Mouse (Mus musculus) CD4-positive helper T cell, adult 2 months (primary cell): ENCODE data around the gene Os9.
"Not testable (repeated sequence)": the region's sequence is repeated elsewhere in the genome, so short reads cannot be mapped to it uniquely, and the experiment has no call there.

Experiments
- DNase-seq: peaks from one replicate; pipeline ENCODE4 v3.0.0-alpha.2; 2012; ENCODE audit warnings: low read depth, missing footprints, low spot score

Gene Os9

DNA sequence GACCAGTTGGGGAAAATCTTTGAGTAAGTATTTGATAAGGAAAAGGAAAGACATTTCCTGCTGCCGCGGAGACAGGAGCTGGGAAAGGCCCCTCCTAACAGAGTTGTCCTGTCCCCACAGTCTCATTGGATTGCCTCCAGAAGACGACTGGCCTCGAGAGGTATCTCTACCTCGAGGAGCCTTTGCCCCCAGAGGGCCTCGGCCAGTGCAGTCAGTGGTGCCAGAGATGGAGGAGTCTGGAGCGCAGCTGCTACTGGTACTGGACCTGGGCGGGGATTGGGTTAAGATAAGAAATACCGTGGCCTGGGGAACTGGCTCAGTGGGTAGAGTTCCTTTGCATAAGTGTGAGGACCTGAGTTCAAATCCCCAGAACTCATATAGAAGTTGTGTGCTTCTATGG lies 55.0 kb downstream of the Os9 start:
- no peak for DNase-seq

DNA sequence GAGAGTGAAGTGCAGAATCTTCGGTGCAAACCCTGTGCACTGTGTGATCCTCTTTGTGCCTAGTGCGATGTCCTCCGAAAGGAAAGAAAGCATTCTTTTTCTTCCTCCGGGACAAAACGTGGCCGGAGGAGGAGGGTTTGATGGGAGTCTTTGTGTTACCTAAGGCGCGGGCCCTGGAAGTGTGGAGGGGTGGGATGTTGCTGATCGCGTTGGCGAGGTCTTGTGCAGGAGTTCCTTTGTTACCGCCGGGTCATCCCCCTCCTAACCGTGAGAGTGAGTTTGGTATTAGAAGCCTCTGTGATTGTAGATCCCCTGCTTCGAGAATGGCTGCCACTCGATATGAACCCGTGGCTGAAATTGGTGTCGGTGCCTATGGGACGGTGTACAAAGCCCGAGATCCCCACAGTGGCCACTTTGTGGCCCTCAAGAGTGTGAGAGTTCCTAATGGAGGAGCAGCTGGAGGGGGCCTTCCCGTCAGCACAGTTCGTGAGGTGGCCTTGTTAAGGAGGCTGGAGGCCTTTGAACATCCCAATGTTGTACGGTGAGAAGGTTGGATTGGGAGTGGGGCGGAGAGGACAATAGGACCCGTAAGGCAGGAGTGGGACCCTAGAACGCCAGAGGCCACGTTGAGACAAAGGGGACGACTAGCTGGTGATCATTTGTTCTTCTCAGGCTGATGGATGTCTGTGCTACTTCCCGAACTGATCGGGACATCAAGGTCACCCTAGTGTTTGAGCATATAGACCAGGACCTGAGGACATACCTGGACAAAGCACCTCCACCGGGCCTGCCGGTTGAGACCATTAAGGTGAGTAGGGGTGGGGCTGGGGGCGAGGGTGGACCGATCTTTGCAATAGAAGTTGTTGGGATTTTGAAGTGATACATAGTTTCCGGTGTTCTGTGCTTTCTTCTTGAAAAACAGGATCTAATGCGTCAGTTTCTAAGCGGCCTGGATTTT lies 56.7 kb downstream of the Os9 start:
- DNase-seq, result peak; percentile 40

- DNase-seq, result peak; percentile 98
Observed at GRCm38 (mm10) chr10:127063239-127063872, 57.6 kb downstream of the Os9 start, which contains the start of gene Cdk4. Gene Cdk4, plus strand, starts transcription at chr10:127063534.

GRCm38 (mm10) chr10:127062503-127062902 lies 58.4 kb downstream of the Os9 start:
- DNase-seq, result no peak

GRCm38 (mm10) chr10:127062101-127062500 lies 58.8 kb downstream of the Os9 start:
- DNase-seq, result not testable (repeated sequence)

DNA sequence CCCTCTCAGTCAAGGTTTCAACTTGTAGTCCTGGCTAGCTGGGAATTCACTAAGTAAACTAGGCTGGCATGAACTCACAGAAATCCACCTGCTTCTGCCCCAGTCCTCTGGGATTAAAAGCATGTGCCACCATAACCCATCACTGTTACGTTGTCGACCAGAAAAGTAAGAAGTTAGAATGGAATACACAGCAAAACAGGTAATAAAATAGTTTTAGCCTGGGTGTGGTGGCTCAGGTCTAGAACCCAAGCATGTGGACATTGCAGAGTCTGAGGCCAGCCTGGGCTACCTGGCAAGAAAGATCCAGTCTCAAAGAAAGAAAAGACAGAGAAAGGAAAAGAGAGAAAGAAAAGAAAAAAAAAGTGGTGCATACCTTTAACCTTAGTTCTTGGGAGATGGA lies 59.4 kb downstream of the Os9 start:
- no peak for DNase-seq

- DNase-seq, result no peak
Observed at GRCm38 (mm10) chr10:127061085-127061484, 59.8 kb downstream of the Os9 start.

DNA sequence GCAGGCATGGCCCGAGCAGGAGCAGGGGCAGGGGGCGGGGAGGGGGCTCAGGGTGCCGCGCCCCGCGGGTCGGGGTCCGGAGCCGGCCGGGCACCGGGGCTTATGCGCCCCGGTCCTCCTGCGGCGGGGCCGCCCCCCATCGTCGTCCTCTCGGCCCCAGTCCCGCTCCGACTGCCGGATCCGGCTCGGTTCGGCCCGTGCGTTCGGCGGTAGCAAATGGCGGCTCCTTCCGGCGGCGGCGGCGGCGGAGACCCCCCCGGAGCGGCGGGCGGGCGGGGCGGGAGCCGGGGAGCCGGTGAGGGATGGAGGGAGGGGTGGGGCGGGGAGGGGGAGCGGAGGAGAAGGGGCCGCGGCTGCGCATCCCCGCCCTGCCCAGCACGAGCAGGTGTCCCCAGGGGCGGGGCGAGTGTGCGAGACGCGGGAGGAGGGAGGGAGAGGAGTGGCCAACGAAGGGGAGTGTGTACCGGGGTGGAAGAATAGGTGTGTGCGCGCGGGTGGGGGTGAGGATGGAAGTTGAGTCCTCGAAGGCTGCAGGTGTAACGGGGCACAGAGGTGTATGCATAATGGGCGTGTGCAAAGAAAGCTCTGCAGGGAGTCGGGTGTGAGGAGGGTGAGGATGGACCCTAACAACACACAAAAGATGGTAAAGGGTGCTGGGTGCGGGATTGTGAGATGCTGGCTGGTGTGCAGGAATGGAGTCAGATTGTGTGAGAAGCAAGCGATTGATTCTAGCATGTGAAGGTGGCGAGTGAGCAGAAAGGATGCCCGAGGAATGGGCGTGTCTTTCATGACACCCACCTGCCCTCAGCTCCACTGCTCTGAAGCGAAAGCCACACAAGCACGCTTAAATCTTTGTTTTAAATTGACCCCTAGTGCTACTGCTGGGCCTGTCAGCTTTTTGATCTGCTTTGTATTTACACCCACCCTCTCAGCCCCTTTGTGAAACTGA lies 60.7 kb downstream of the Os9 start, which contains the start of gene March9:
Gene March9 (minus strand): TSS at position 217 of the 949 bp plus-strand sequence.
- DNase-seq, result peak; percentile 88

GRCm38 (mm10) chr10:127059174-127059967 lies 61.6 kb downstream of the Os9 start:
- DNase-seq, result peak; percentile 42

DNA sequence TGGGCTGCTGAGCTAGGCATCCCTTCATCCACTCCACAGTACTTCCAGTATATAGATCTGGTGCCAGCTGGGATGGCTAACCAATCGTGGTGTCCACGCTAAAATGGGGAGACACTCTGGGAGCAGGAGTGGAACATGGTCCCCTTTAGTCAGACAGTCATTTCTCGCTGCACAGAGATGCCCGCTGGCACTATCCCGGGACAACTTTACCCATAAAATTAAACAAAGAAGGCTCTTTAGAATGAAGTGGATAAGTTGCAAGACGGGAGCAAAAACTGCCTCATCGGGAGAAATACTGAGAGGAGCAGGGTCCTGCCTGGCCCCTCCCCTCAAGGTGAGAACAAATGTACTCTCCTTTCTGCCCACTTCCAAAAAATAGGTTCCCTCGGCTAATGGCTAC lies 62.2 kb downstream of the Os9 start:
- DNase-seq, result no peak

- peak; percentile 79 for DNase-seq
Observed at GRCm38 (mm10) chr10:127058161-127058560, 62.8 kb downstream of the Os9 start.

DNA sequence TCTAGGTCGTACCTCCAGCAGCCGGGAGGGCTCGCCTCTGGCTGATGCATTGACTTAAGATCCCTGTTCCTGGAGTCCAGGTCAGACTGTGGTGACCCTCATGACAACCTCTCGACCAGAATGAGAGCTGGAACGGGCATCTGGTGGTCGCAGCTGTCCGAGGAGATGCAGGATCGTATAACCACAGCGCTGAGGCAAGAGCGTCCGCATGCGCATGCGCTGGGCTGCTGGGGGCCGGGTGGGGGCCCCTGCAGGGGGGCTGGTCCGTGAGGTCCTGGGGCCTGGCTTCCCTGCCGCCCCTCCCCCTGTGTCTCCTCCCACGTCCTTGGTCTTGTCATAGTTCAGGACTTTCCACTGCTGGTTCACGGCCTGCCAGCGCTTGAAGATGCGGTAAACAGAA lies 64.4 kb downstream of the Os9 start:
- no peak for DNase-seq

- no peak for DNase-seq
Observed at GRCm38 (mm10) chr10:127055406-127055805, 65.5 kb downstream of the Os9 start.

DNA sequence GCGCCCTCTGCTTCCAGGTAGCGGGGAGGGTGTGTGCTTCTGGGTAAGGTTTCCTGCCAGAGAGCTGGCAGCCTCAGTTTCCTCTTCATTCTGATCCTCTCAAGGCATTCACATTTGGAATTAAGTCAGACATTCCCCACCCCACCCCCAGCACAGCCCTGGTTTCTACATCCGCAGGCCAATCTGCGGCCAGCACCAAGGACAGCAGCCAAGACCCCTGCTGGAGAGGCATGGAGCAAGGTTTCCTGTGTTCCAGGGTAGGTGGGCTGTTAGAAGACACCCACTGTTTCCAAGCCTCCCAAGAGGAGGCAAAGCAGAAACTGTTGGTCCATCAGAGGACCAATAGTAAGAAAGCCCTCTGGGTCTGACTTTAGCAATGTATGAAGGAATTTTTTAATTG lies 66.3 kb downstream of the Os9 start:
- no peak for DNase-seq

- no peak for DNase-seq
Observed at GRCm38 (mm10) chr10:127050119-127050474, 70.8 kb downstream of the Os9 start.

GRCm38 (mm10) chr10:127049395-127050118 lies 71.4 kb downstream of the Os9 start:
- DNase-seq, result peak; percentile 45

DNA sequence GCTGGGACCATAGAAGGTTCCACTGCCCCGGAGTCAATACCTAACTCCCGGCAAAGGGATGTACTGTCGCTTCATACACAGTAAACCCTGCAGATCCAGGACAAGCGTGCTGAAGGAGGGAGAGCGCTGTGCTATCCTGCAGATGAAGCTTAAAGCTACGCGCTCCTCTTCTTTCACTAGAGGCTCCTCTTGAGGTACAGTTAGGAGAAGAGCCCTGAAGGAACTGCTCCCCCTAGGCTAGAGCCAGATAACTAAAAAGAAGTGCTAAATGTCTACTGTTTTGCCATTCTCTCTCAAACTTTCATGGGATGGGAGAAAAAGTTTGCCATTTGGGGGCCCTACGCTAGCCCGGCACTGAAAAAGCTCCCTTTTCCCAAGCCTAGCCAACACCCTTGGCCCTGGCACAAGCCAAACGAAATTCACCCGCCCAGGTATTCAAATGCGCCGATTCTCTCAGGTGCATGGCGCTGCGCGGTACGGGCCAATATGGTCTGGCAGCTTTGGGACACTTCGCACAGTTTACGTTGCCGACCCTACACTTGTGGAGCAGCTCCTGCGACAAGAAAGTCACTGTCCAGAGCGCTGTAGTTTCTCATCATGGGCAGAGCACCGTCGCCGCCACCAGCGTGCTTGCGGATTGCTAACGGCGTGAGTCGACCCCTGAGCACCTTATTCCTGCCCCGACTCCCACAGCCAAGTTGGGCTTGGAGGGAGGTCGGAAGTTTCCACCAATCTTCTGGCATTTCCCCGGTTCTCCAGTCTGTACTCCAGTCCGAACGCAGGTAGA lies 72.1 kb downstream of the Os9 start:
- DNase-seq, result no peak

DNA sequence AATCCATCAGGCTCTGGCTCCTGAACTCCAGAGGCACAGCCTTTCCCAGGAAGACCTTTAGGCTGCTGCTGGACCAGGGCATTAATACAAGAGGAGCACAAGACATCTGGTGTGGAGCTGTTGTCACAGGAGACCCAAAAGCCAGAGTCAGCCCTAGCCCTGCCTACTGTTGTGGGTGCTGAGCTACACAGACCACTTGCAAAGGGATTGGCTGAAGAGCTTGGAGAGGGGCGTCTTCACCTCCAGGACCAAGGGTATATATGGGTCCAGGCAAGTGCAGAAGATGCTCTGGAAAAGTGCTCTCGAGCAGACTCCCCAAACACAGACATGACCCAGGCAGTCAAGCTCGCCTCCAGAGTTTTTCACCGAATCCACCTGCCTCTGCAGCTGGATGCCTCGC lies 73.0 kb downstream of the Os9 start, which contains the start of gene Cyp27b1:
Gene Cyp27b1 (plus strand): TSS at position 297 of the 400 bp plus-strand sequence.
- no peak for DNase-seq
